Mouse (Mus musculus) lung, embryonic 16.5 days (tissue): ENCODE data around the gene 1700034J05Rik. TPM values are rescaled to one million over a fixed set of nuclear protein-coding genes. Genes with fewer than 3 reads are reported as not detected.

Experiments
- ATAC-seq: fragments of 200-750 bp; cut with Nextera tagmentation; 2 replicates; pipeline ENCODE4 v1.8.0; 2017; ENCODE audit warnings: low read depth, mild to moderate bottlenecking, moderate library complexity
- H3K27ac ChIP-seq: fragments of 300-500 bp; sonication (generic); 2 replicates; pipeline ENCODE4 v1.5.1; 2014; ENCODE audit warnings: mild to moderate bottlenecking, control low read depth, low read length
- H3K27me3 ChIP-seq: fragments of 300-500 bp; sonication (generic); 2 replicates; pipeline ENCODE4 v1.6.1; 2014; ENCODE audit warnings: low read depth, low read length, mixed read lengths; ENCODE audit not compliant: control insufficient read depth, insufficient read depth
- H3K36me3 ChIP-seq: fragments of 300-500 bp; sonication (generic); 2 replicates; pipeline ENCODE4 v1.6.1; 2014; ENCODE audit warnings: low read length; ENCODE audit not compliant: control insufficient read depth, insufficient read depth
- H3K4me1 ChIP-seq: fragments of 300-500 bp; sonication (generic); replicated peaks from 2 replicates; pipeline ENCODE4 v1.6.1; 2014; ENCODE audit warnings: low read length, mixed read lengths; ENCODE audit not compliant: control insufficient read depth, insufficient read depth
- H3K4me2 ChIP-seq: fragments of 300-500 bp; sonication (generic); 2 replicates; pipeline ENCODE4 v1.6.1; 2014; ENCODE audit warnings: low read depth, low read length, control low read depth
- H3K4me3 ChIP-seq: fragments of 300-500 bp; sonication (generic); 2 replicates; pipeline ENCODE4 v1.5.1; 2014; ENCODE audit warnings: mild to moderate bottlenecking, low read length, control low read depth
- H3K9ac ChIP-seq: fragments of 300-500 bp; sonication (generic); 2 replicates; pipeline ENCODE4 v1.6.1; 2014; ENCODE audit warnings: low read length, control low read depth
- H3K9me3 ChIP-seq: fragments of 300-500 bp; sonication (generic); 2 replicates; pipeline ENCODE4 v1.6.1; 2016; ENCODE audit warnings: low read length; ENCODE audit not compliant: control insufficient read depth
- WGBS: fragments of 180-500 bp; shearing (Covaris S2); extraction: QIAGEN DNeasy Blood & Tissue Kit; methylation state at CpG from one replicate; pipeline ENCODE4 v1.1.7; 2014; 5-methylcytosine and 5-hydroxymethylcytosine counted together
- polyA plus RNA-seq: library from polyadenylated mRNA; unstranded; fragments of >200 nt; fragmentation: Nextera tagmentation; extraction: Ambion mirVana; gene quantifications from 2 replicates; pipeline ENCODE4 v1.2.1, GENCODE M21; 2015

Gene 1700034J05Rik
- polyA plus RNA-seq, 1 experiment from 2014 or later, result 0.20 TPM

GRCm38 (mm10) chr6:146971366-146971765 is 17.1 kb upstream of the 1700034J05Rik start:
- Histone ChIP-seq H3K4me1 (peaks cover 3% of the 10 kb centered on the region), H3K27me3 (no peaks in the 10 kb centered on the region), H3K9ac (no peak overlapping the region), H3K36me3 (no peaks in the 10 kb centered on the region), H3K4me3 (no peak overlapping the region), H3K27ac (no peak overlapping the region), H3K4me2 (no peak overlapping the region), H3K9me3 (no peaks in the 10 kb centered on the region)
- ATAC-seq, result no peak
- 48% methylated on average over 3 of the region's 3 CpGs for WGBS

- Histone ChIP-seq H3K36me3 (no peaks in the 10 kb centered on the region), H3K9me3 (no peaks in the 10 kb centered on the region), H3K4me1 (peaks cover 7% of the 10 kb centered on the region), H3K9ac (no peak overlapping the region), H3K4me2 (no peak overlapping the region), H3K27ac (0 out of 2 replicates have a peak overlapping the region, but pooled peaks have one; percentile 20), H3K4me3 (no peak overlapping the region), H3K27me3 (no peaks in the 10 kb centered on the region)
- 66% methylated on average over 3 of the region's 3 CpGs for WGBS
- ATAC-seq, result peak; percentile 62
Observed at GRCm38 (mm10) chr6:146970811-146971210, 16.6 kb upstream of the 1700034J05Rik start.

- Histone ChIP-seq H3K4me3 (no peak overlapping the region), H3K4me1 (peaks cover 7% of the 10 kb centered on the region), H3K27me3 (no peaks in the 10 kb centered on the region), H3K36me3 (no peaks in the 10 kb centered on the region), H3K9ac (no peak overlapping the region), H3K4me2 (no peak overlapping the region), H3K27ac (no peak overlapping the region), H3K9me3 (no peaks in the 10 kb centered on the region)
- no peak for ATAC-seq
- WGBS, result 63% methylated on average over 6 of the region's 6 CpGs
Observed at GRCm38 (mm10) chr6:146967836-146968235, 13.6 kb upstream of the 1700034J05Rik start.

- no peaks in the 10 kb centered on the region for H3K27me3 ChIP-seq
- H3K4me1 ChIP-seq, result peaks cover 9% of the 10 kb centered on the region
- peak; percentile 43; the same call in 1 of the 2 replicates for ATAC-seq
- no peaks in the 10 kb centered on the region for H3K36me3 ChIP-seq
- 36% methylated on average over 12 of the region's 12 CpGs for WGBS
- H3K9me3 ChIP-seq, result no peaks in the 10 kb centered on the region
- H3K4me3 ChIP-seq, result no peak overlapping the region
- no peak overlapping the region for H3K4me2 ChIP-seq
- H3K9ac ChIP-seq, result no peak overlapping the region
- no peak overlapping the region for H3K27ac ChIP-seq
Observed at GRCm38 (mm10) chr6:146966446-146967019, 12.3 kb upstream of the 1700034J05Rik start.

- H3K4me1 ChIP-seq, result peaks cover 11% of the 10 kb centered on the region
- H3K27me3 ChIP-seq, result no peaks in the 10 kb centered on the region
- H3K9ac ChIP-seq, result no peak overlapping the region
- no peak overlapping the region for H3K4me3 ChIP-seq
- no peak overlapping the region for H3K4me2 ChIP-seq
- H3K27ac ChIP-seq, result no peak overlapping the region
- no peak for ATAC-seq
- WGBS, result 88% methylated on average over 13 of the region's 13 CpGs
- H3K36me3 ChIP-seq, result no peaks in the 10 kb centered on the region
- H3K9me3 ChIP-seq, result no peaks in the 10 kb centered on the region
Observed at GRCm38 (mm10) chr6:146965139-146965772, 11.0 kb upstream of the 1700034J05Rik start.

GRCm38 (mm10) chr6:146963396-146964150 is 9.4 kb upstream of the 1700034J05Rik start:
- WGBS, result 77% methylated on average over 6 of the region's 6 CpGs
- Histone ChIP-seq H3K9me3 (no peaks in the 10 kb centered on the region), H3K27me3 (no peaks in the 10 kb centered on the region), H3K4me3 (no peak overlapping the region), H3K9ac (no peak overlapping the region), H3K4me2 (no peak overlapping the region), H3K27ac (no peak overlapping the region), H3K36me3 (no peaks in the 10 kb centered on the region), H3K4me1 (peaks cover 11% of the 10 kb centered on the region)
- ATAC-seq, result no peak

GRCm38 (mm10) chr6:146961832-146962481 is 7.7 kb upstream of the 1700034J05Rik start:
- ATAC-seq, result no peak
- Histone ChIP-seq H3K36me3 (no peaks in the 10 kb centered on the region), H3K4me3 (no peak overlapping the region), H3K9me3 (no peaks in the 10 kb centered on the region), H3K4me1 (peaks cover 11% of the 10 kb centered on the region), H3K27ac (no peak overlapping the region), H3K9ac (no peak overlapping the region), H3K27me3 (no peaks in the 10 kb centered on the region), H3K4me2 (no peak overlapping the region)
- WGBS, result 38% methylated on average over 6 of the region's 6 CpGs

- 43% methylated on average over 5 of the region's 5 CpGs for WGBS
- Histone ChIP-seq H3K27ac (no peak overlapping the region), H3K4me2 (no peak overlapping the region), H3K27me3 (no peaks in the 10 kb centered on the region), H3K36me3 (no peaks in the 10 kb centered on the region), H3K4me3 (no peak overlapping the region), H3K9ac (no peak overlapping the region), H3K9me3 (no peaks in the 10 kb centered on the region), H3K4me1 (peaks cover 4% of the 10 kb centered on the region)
- ATAC-seq, result no peak
Observed at GRCm38 (mm10) chr6:146960956-146961355, 6.7 kb upstream of the 1700034J05Rik start.
